Mouse (Mus musculus): ENCODE measurements around the gene Fdxr.

- no peak for TF ChIP-seq CTCF (IDR thresholded peaks at IDR 0.05; ENCODE audit: low read depth)
- no peak for TF ChIP-seq EP300 (IDR thresholded peaks at IDR 0.05; ENCODE audit: low read depth)
These were observed 43.0 kb upstream of the Fdxr start for GRCm38 (mm10) chr11:115319704-115320383.

All from liver, postnatal 0 days (tissue).